Mouse (Mus musculus) midbrain, embryonic 15.5 days (tissue): ENCODE data around the gene Ptk7. TPM values are rescaled to one million over a fixed set of nuclear protein-coding genes. Genes with fewer than 3 reads are reported as not detected.
A peak's percentile ranks its signal among the peaks of the same experiment; 100 is the strongest.

Source experiments
- ATAC-seq: fragments of 200-750 bp; cut with Nextera tagmentation; replicated peaks from 2 replicates; pipeline ENCODE4 v1.8.0; 2017; ENCODE audit warnings: moderate TSS enrichment
- H3K27ac ChIP-seq: fragments of 300-500 bp; sonication (generic); 2 replicates; pipeline ENCODE4 v1.5.1; 2015; ENCODE audit warnings: mild to moderate bottlenecking, inconsistent platforms
- H3K27me3 ChIP-seq: fragments of 300-500 bp; sonication (generic); replicated peaks from 2 replicates; pipeline ENCODE4 v1.6.1; 2015; ENCODE audit warnings: inconsistent platforms
- H3K36me3 ChIP-seq: fragments of 300-500 bp; sonication (generic); replicated peaks from 2 replicates; pipeline ENCODE4 v1.6.1; 2015; ENCODE audit warnings: inconsistent platforms
- H3K4me1 ChIP-seq: fragments of 300-500 bp; sonication (generic); 2 replicates; pipeline ENCODE4 v1.6.1; 2015; ENCODE audit warnings: inconsistent platforms
- H3K4me2 ChIP-seq: fragments of 300-500 bp; sonication (generic); 2 replicates; pipeline ENCODE4 v1.6.1; 2015; ENCODE audit warnings: inconsistent platforms, mild to moderate bottlenecking, moderate library complexity
- H3K4me3 ChIP-seq: fragments of 300-500 bp; sonication (generic); 2 replicates; pipeline ENCODE4 v1.5.1; 2015; ENCODE audit warnings: mild to moderate bottlenecking, inconsistent platforms
- H3K9ac ChIP-seq: fragments of 300-500 bp; sonication (generic); 2 replicates; pipeline ENCODE4 v1.6.1; 2015; ENCODE audit warnings: mild to moderate bottlenecking, inconsistent platforms
- H3K9me3 ChIP-seq: fragments of 300-500 bp; sonication (generic); 2 replicates; pipeline ENCODE4 v1.6.1; 2016; ENCODE audit warnings: inconsistent platforms
- WGBS: fragments of 180-500 bp; shearing (Covaris S2); methylation state at CpG from one replicate; pipeline ENCODE4 v1.1.7; 2015; ENCODE audit warnings: mixed read lengths; 5-methylcytosine and 5-hydroxymethylcytosine counted together
- polyA plus RNA-seq: library from polyadenylated mRNA; unstranded; fragments of >200 nt; fragmentation: Nextera tagmentation; extraction: Ambion mirVana; gene quantifications from 2 replicates; pipeline ENCODE4 v1.2.1, GENCODE M21; 2015

Gene Ptk7
- polyA plus RNA-seq, 1 experiment from 2014 or later: 34.8 TPM

- H3K27me3 ChIP-seq: no peaks in the 10 kb centered on the region
Observed at GRCm38 (mm10) chr17:46639929-46640328, 10.6 kb upstream of the Ptk7 start.

GRCm38 (mm10) chr17:46636831-46637523 lies 7.7 kb upstream of the Ptk7 start:
- Histone ChIP-seq H3K36me3 (peaks cover 34% of the 10 kb centered on the region), H3K9me3 (no peaks in the 10 kb centered on the region), H3K4me3 (no peak overlapping the region), H3K27me3 (no peaks in the 10 kb centered on the region), H3K4me1 (0 out of 2 replicates have a peak, but pooled peaks cover 2% of the 10 kb centered on the region), H3K27ac (no peak overlapping the region), H3K9ac (no peak overlapping the region), H3K4me2 (peak overlapping the region; percentile 15; the same call in 1 of the 2 replicates)
- ATAC-seq: peak; percentile 22; the same call in 1 of the 2 replicates
- WGBS: 22% methylated on average over 15 of the region's 15 CpGs

More at GRCm38 (mm10) chr17:46639929-46640328, 10.6 kb upstream of the Ptk7 start:
- 78% methylated on average over 9 of the region's 9 CpGs for WGBS
- peaks cover 32% of the 10 kb centered on the region for H3K36me3 ChIP-seq
- no peak overlapping the region for H3K9ac ChIP-seq
- H3K4me3 ChIP-seq: no peak overlapping the region
- no peak overlapping the region for H3K4me2 ChIP-seq
- no peaks in the 10 kb centered on the region for H3K9me3 ChIP-seq
- no peak for ATAC-seq
- peaks cover 16% of the 10 kb centered on the region for H3K4me1 ChIP-seq
- H3K27ac ChIP-seq: no peak overlapping the region

- no peaks in the 10 kb centered on the region for H3K27me3 ChIP-seq
- WGBS: 17% methylated on average over 12 of the region's 12 CpGs
- peak overlapping the region; percentile 87 for H3K27ac ChIP-seq
- peak overlapping the region; percentile 70 for H3K4me3 ChIP-seq
- peak; percentile 48 for ATAC-seq
- H3K9ac ChIP-seq: 0 out of 2 replicates have a peak overlapping the region, but pooled peaks have one; percentile 90
- no peaks in the 10 kb centered on the region for H3K9me3 ChIP-seq
- peak overlapping the region; percentile 72 for H3K4me2 ChIP-seq
- peaks cover 17% of the 10 kb centered on the region for H3K36me3 ChIP-seq
- H3K4me1 ChIP-seq: peaks cover 34% of the 10 kb centered on the region
Observed at GRCm38 (mm10) chr17:46629685-46630441, 559 bp upstream of the Ptk7 start.

- Histone ChIP-seq H3K27ac (peak overlapping the region; percentile 87), H3K4me2 (peak overlapping the region; percentile 72), H3K9me3 (no peaks in the 10 kb centered on the region), H3K4me3 (peak overlapping the region; percentile 70), H3K36me3 (peaks cover 17% of the 10 kb centered on the region), H3K9ac (peak overlapping the region; percentile 90), H3K4me1 (peaks cover 47% of the 10 kb centered on the region), H3K27me3 (no peaks in the 10 kb centered on the region)
- WGBS: under 1% methylated on average over 13 of the region's 13 CpGs
- peak; percentile 22 for ATAC-seq
Observed at GRCm38 (mm10) chr17:46628471-46628790, 873 bp downstream of the Ptk7 start.

- Histone ChIP-seq H3K27me3 (no peaks in the 10 kb centered on the region), H3K4me1 (peaks cover 48% of the 10 kb centered on the region), H3K4me3 (peak overlapping the region; percentile 70), H3K36me3 (peaks cover 13% of the 10 kb centered on the region), H3K4me2 (peak overlapping the region; percentile 72), H3K9me3 (no peaks in the 10 kb centered on the region), H3K9ac (peak overlapping the region; percentile 90; the same call in 1 of the 2 replicates), H3K27ac (no peak overlapping the region)
- ATAC-seq: no peak
- WGBS: 70% methylated on average over 6 of the region's 6 CpGs
Observed at GRCm38 (mm10) chr17:46627409-46627808, 1.9 kb downstream of the Ptk7 start.

- peak overlapping the region; percentile 20; the same call in 1 of the 2 replicates for H3K9ac ChIP-seq
- H3K9me3 ChIP-seq: no peaks in the 10 kb centered on the region
- no peak for ATAC-seq
- H3K4me1 ChIP-seq: peaks cover 59% of the 10 kb centered on the region
- H3K4me3 ChIP-seq: no peak overlapping the region
- H3K4me2 ChIP-seq: no peak overlapping the region
- no peaks in the 10 kb centered on the region for H3K36me3 ChIP-seq
- H3K27ac ChIP-seq: 0 out of 2 replicates have a peak overlapping the region, but pooled peaks have one; percentile 27
- H3K27me3 ChIP-seq: no peaks in the 10 kb centered on the region
- WGBS: 69% methylated on average over 12 of the region's 12 CpGs
Observed at GRCm38 (mm10) chr17:46624598-46624997, 4.7 kb downstream of the Ptk7 start.

GRCm38 (mm10) chr17:46623819-46624557 lies 5.3 kb downstream of the Ptk7 start:
- WGBS: 36% methylated on average over 10 of the region's 10 CpGs
- peaks cover 64% of the 10 kb centered on the region for H3K4me1 ChIP-seq

GRCm38 (mm10) chr17:46622269-46622668 lies 7.0 kb downstream of the Ptk7 start:
- WGBS: 84% methylated on average over 11 of the region's 11 CpGs
- Histone ChIP-seq H3K27ac (no peak overlapping the region), H3K4me1 (peaks cover 68% of the 10 kb centered on the region), H3K4me3 (no peak overlapping the region), H3K4me2 (no peak overlapping the region), H3K9me3 (no peaks in the 10 kb centered on the region), H3K9ac (no peak overlapping the region), H3K27me3 (no peaks in the 10 kb centered on the region), H3K36me3 (no peaks in the 10 kb centered on the region)
- ATAC-seq: no peak

More at GRCm38 (mm10) chr17:46623819-46624557, 5.3 kb downstream of the Ptk7 start:
- Histone ChIP-seq H3K4me2 (no peak overlapping the region), H3K27me3 (no peaks in the 10 kb centered on the region), H3K9me3 (no peaks in the 10 kb centered on the region), H3K27ac (0 out of 2 replicates have a peak overlapping the region, but pooled peaks have one; percentile 27), H3K4me3 (no peak overlapping the region), H3K36me3 (no peaks in the 10 kb centered on the region), H3K9ac (peak overlapping the region; percentile 20; the same call in 1 of the 2 replicates)
- ATAC-seq: no peak

GRCm38 (mm10) chr17:46621324-46621723 lies 8.0 kb downstream of the Ptk7 start:
- 72% methylated on average over 15 of the region's 15 CpGs for WGBS
- H3K27ac ChIP-seq: 0 out of 2 replicates have a peak overlapping the region, but pooled peaks have one; percentile 14
- H3K36me3 ChIP-seq: no peaks in the 10 kb centered on the region
- H3K4me3 ChIP-seq: no peak overlapping the region
- no peak overlapping the region for H3K4me2 ChIP-seq
- H3K4me1 ChIP-seq: peaks cover 58% of the 10 kb centered on the region
- no peaks in the 10 kb centered on the region for H3K9me3 ChIP-seq
- no peak overlapping the region for H3K9ac ChIP-seq
- no peaks in the 10 kb centered on the region for H3K27me3 ChIP-seq
- no peak for ATAC-seq

GRCm38 (mm10) chr17:46619683-46620357 lies 9.5 kb downstream of the Ptk7 start:
- no peaks in the 10 kb centered on the region for H3K27me3 ChIP-seq

More at GRCm38 (mm10) chr17:46619683-46620357, 9.5 kb downstream of the Ptk7 start:
- peak overlapping the region; percentile 35 for H3K4me2 ChIP-seq
- H3K4me3 ChIP-seq: no peak overlapping the region
- ATAC-seq: no peak
- WGBS: 37% methylated on average over 16 of the region's 16 CpGs
- peak overlapping the region; percentile 33 for H3K9ac ChIP-seq
- peaks cover 53% of the 10 kb centered on the region for H3K4me1 ChIP-seq
- H3K36me3 ChIP-seq: no peaks in the 10 kb centered on the region
- no peaks in the 10 kb centered on the region for H3K9me3 ChIP-seq
- peak overlapping the region; percentile 77 for H3K27ac ChIP-seq
